ENCODE assay signal across 11 mouse cellular contexts in the genomic region with DNA sequence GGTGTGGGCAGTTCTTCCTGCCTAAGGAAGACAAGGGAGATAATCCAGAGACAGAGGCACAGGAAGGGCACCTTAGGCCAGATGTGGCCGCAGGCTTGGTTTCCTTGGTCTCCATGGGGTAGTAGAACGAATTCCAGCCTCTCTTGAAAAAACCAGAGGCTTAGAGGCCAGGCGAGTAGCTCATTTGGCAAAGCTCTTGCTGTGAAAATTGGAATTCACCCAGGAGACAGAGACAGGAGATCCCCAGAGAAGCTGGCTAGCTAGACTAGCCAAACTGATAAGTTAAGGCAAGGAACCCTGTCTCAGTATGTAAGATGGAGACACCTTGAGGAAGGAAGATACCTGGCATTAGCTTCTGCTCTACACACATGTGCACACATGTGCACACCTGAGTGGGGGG. TPM values are rescaled to one million over a fixed set of nuclear protein-coding genes. Genes with fewer than 3 reads are reported as not detected.
DNase-seq lines count a peak whose midpoint lies in the region; ATAC-seq and TF ChIP-seq lines count a peak whose summit lies in the region.
"Had no signal": no experiment of that assay in that cellular context is flagged by ENCODE, and none has a peak within 500 bp of the region (broad histone marks: within the 10 kb centered on the region; RNA-seq: fewer than 3 reads in every experiment).

No protein-coding gene starts in this region.

- H3K27me3 ChIP-seq in heart, postnatal 0 days (ENCODE audit: control insufficient read depth, insufficient read depth, low read length): no peaks in the 10 kb centered on the region
- H3K27me3 ChIP-seq in forebrain, embryonic 13.5 days: peaks cover 17% of the 10 kb centered on the region
- no peaks in the 10 kb centered on the region for H3K27me3 ChIP-seq in midbrain, postnatal 0 days (ENCODE audit: insufficient read depth, low read length)
- H3K27me3 ChIP-seq: liver, embryonic 13.5 days had no signal

- no peaks in the 10 kb centered on the region for H3K9me3 ChIP-seq in heart, postnatal 0 days (replicated peaks; ENCODE audit: control insufficient read depth, low read length)
- H3K9me3 ChIP-seq in forebrain, embryonic 13.5 days (replicated peaks): no peaks in the 10 kb centered on the region
- H3K9me3 ChIP-seq in midbrain, postnatal 0 days (ENCODE audit: low read length): no peaks in the 10 kb centered on the region
- H3K9me3 ChIP-seq: liver, embryonic 13.5 days had no signal

- intact Hi-C loops in heart, postnatal 25 days (cut with DNase I): loop anchor here (10.0 kb wide), 1 partner anchor 358 kb away; the partner anchor contains the start of genes Rab34 and Rpl23a

- 0 out of 2 replicates have a peak overlapping the region, but pooled peaks have one; percentile 3 for H3K27ac ChIP-seq in heart, postnatal 0 days (ENCODE audit: low read depth)
- peak overlapping the region; percentile 53 for H3K27ac ChIP-seq in forebrain, embryonic 13.5 days
- peak overlapping the region; percentile 67 for H3K27ac ChIP-seq in midbrain, postnatal 0 days (ENCODE audit: low read depth, low read length)
- H3K27ac ChIP-seq: liver, embryonic 13.5 days had no signal

- no peak overlapping the region for H3K4me3 ChIP-seq in heart, postnatal 0 days (ENCODE audit: low read depth, low read length)
- H3K4me3 ChIP-seq in forebrain, embryonic 13.5 days: no peak overlapping the region
- H3K4me3 ChIP-seq in midbrain, postnatal 0 days (ENCODE audit: low read depth, low read length): no peak overlapping the region
- H3K4me3 ChIP-seq: liver, embryonic 13.5 days had no signal

- TF ChIP-seq CTCF in heart, postnatal 0 days (IDR thresholded peaks at IDR 0.05; ENCODE audit: low read depth): no peak
- no peak for TF ChIP-seq CTCF in midbrain, postnatal 0 days (IDR thresholded peaks at IDR 0.05)

- H3K4me1 ChIP-seq in heart, postnatal 0 days (ENCODE audit: control insufficient read depth, insufficient read depth): no peaks in the 10 kb centered on the region
- H3K4me1 ChIP-seq in forebrain, embryonic 13.5 days: peaks cover 64% of the 10 kb centered on the region
- peaks cover 3% of the 10 kb centered on the region for H3K4me1 ChIP-seq in midbrain, postnatal 0 days (ENCODE audit: insufficient read depth, low read length)

- H3K9ac ChIP-seq in heart, postnatal 0 days (replicated peaks; ENCODE audit: low read depth, low read length): no peak overlapping the region
- no peak overlapping the region for H3K9ac ChIP-seq in forebrain, embryonic 13.5 days
- H3K9ac ChIP-seq in midbrain, postnatal 0 days (replicated peaks; ENCODE audit: low read length, poor library complexity, severe bottlenecking): no peak overlapping the region
- H3K9ac ChIP-seq: liver, embryonic 13.5 days had no signal

- ATAC-seq in heart, postnatal 0 days (ENCODE audit: insufficient read depth, low read depth): no peak
- no peak for ATAC-seq in forebrain, embryonic 13.5 days
- ATAC-seq in midbrain, postnatal 0 days (ENCODE audit: low FRiP score): no peak
- no peak for ATAC-seq in activated CD4-positive, CD25-positive, alpha-beta regulatory T cell, adult 4 months
- ATAC-seq: intestine, postnatal 0 days had no signal

- no peak for TF ChIP-seq EP300 in heart, postnatal 0 days (IDR thresholded peaks at IDR 0.05; ENCODE audit: low read depth)

- DNase-seq in heart, postnatal 0 days (ENCODE audit: low spot score): no peak
- DNase-seq in heart, postnatal 25 days (ENCODE audit: low spot score): no peak
- DNase-seq in lung, postnatal 10 days: peak; percentile 49
- DNase-seq in lung, postnatal 14 days: no peak
- DNase-seq in midbrain, postnatal 0 days (ENCODE audit: low spot score): peak; percentile 22

- H3K36me3 ChIP-seq in heart, postnatal 0 days (replicated peaks; ENCODE audit: control insufficient read depth, insufficient read depth, low read length): peaks cover 85% of the 10 kb centered on the region
- H3K36me3 ChIP-seq in forebrain, embryonic 13.5 days (ENCODE audit: poor library complexity, severe bottlenecking): peaks cover 52% of the 10 kb centered on the region
- peaks cover 46% of the 10 kb centered on the region for H3K36me3 ChIP-seq in midbrain, postnatal 0 days (ENCODE audit: insufficient read depth, low read length)

- no peak overlapping the region for H3K4me2 ChIP-seq in heart, postnatal 0 days (ENCODE audit: low read depth, low read length)
- no peak overlapping the region for H3K4me2 ChIP-seq in forebrain, embryonic 13.5 days
- no peak overlapping the region for H3K4me2 ChIP-seq in midbrain, postnatal 0 days (ENCODE audit: low read depth, low read length, poor library complexity, severe bottlenecking)
- H3K4me2 ChIP-seq: liver, embryonic 13.5 days had no signal

- 28% methylated on average over 3 of the region's 3 CpGs for WGBS in heart, postnatal 0 days
- 41% methylated on average over 3 of the region's 3 CpGs for WGBS in forebrain, embryonic 13.5 days
- WGBS in midbrain, postnatal 0 days: 27% methylated on average over 3 of the region's 3 CpGs

RNA-seq across cellular contexts. Expression of gene Gm10277, which starts 38.8 kb away (rescaled TPM):
- not detected in 2 replicates for total RNA-seq in heart, postnatal 0 days (2014; rRNA removed; ENCODE audit: low replicate concordance)
- 0.41 and 0.52 TPM in 2 replicates for polyA plus RNA-seq in heart, postnatal 0 days (2015; fragmentation: Nextera tagmentation; extraction: Ambion mirVana)
- total RNA-seq in heart, postnatal 25 days (2021): not detected
- 2.9 and 3.2 TPM in 2 replicates for polyA plus RNA-seq in forebrain, embryonic 13.5 days (2015; fragmentation: Nextera tagmentation; extraction: Ambion mirVana)
- not detected in 2 replicates for total RNA-seq in midbrain, postnatal 0 days (2014; rRNA removed)
- polyA plus RNA-seq in midbrain, postnatal 0 days (2015; fragmentation: Nextera tagmentation; extraction: Ambion mirVana): 0.44 and 1.0 TPM in 2 replicates
- under 1 TPM; 0.20 to 0.57 TPM for polyA plus RNA-seq in activated CD4-positive, CD25-positive, alpha-beta regulatory T cell, adult 4 months (2017; shearing (Covaris generic))
- total RNA-seq: adrenal gland, adult 18-20 months; granulocyte monocyte progenitor cell, adult 5-6 weeks had no signal

Comparison
In these comparisons a context has a peak if more than half of its experiments do, and no peak if none do; other contexts are left out.
1. DNase-seq: peak in lung, postnatal 10 days (single experiment) and midbrain, postnatal 0 days (single experiment); none in heart, postnatal 0 days (single experiment), heart, postnatal 25 days (single experiment) and lung, postnatal 14 days (single experiment).
2. H3K27ac ChIP-seq: peak in every context shown above with its lines; median percentile 67 in midbrain, postnatal 0 days; 53 in forebrain, embryonic 13.5 days; 3 in heart, postnatal 0 days.